Mouse (Mus musculus): ENCODE data around the gene Mrpl38.

DNA sequence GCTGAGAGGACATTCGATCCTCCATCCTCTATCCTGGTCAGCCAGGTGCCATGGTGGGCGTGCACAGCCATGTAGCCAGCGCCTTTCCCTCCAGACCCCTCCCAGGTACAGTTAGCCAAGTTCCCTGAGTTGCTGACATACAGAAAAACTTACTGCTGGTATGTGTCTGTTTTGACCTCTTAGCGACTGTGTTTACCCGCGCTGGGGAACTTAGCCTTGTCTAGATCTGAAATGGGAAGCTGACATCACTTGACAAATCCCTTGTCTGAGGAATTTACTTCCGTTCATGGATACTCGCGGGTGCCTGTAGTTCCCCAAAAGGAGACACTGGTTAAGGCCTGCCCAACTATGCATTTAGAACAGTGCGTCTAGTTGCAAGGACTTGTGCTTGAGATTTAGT, 28.1 kb downstream of the Mrpl38 start:
- TF ChIP-seq CTCF (IDR thresholded peaks at IDR 0.05; ENCODE audit: low read depth) (no peak), EP300 (optimal IDR thresholded peaks at IDR 0.05) (no peak)
